Mouse (Mus musculus) forebrain, embryonic 15.5 days (tissue): ENCODE results near the gene Gfer. TPM values are rescaled to one million over a fixed set of nuclear protein-coding genes. Genes with fewer than 3 reads are reported as not detected.
"Not testable (repeated sequence)": the region's sequence is repeated elsewhere in the genome, so short reads cannot be mapped to it uniquely, and the experiment has no call there.

Experiments used
- ATAC-seq: fragments of 200-750 bp; cut with Nextera tagmentation; replicated peaks from 2 replicates; pipeline ENCODE4 v1.8.0; 2017; ENCODE audit warnings: mild to moderate bottlenecking, moderate TSS enrichment, moderate library complexity
- H3K27ac ChIP-seq: fragments of 300-500 bp; sonication (generic); replicated peaks from 2 replicates; pipeline ENCODE4 v1.5.1; 2015; ENCODE audit warnings: mild to moderate bottlenecking, inconsistent platforms
- H3K27me3 ChIP-seq: fragments of 300-500 bp; sonication (generic); 2 replicates; pipeline ENCODE4 v1.6.1; 2015; ENCODE audit warnings: inconsistent platforms
- H3K36me3 ChIP-seq: fragments of 300-500 bp; sonication (generic); 2 replicates; pipeline ENCODE4 v1.6.1; 2015; ENCODE audit warnings: mild to moderate bottlenecking, inconsistent platforms
- H3K4me1 ChIP-seq: fragments of 300-500 bp; sonication (generic); 2 replicates; pipeline ENCODE4 v1.6.1; 2015; ENCODE audit warnings: inconsistent platforms
- H3K4me2 ChIP-seq: fragments of 300-500 bp; sonication (generic); replicated peaks from 2 replicates; pipeline ENCODE4 v1.6.1; 2015; ENCODE audit warnings: mild to moderate bottlenecking, inconsistent platforms
- H3K4me3 ChIP-seq: fragments of 300-500 bp; sonication (generic); 2 replicates; pipeline ENCODE4 v1.5.1; 2015; ENCODE audit warnings: mild to moderate bottlenecking, inconsistent platforms
- H3K9ac ChIP-seq: fragments of 300-500 bp; sonication (generic); replicated peaks from 2 replicates; pipeline ENCODE4 v1.6.1; 2015; ENCODE audit warnings: mild to moderate bottlenecking, inconsistent platforms
- H3K9me3 ChIP-seq: fragments of 300-500 bp; sonication (generic); 2 replicates; pipeline ENCODE4 v1.6.1; 2016; ENCODE audit warnings: inconsistent platforms
- WGBS: fragments of 180-500 bp; shearing (Covaris S2); methylation state at CpG from one replicate; pipeline ENCODE4 v1.1.7; 2015; ENCODE audit warnings: mixed read lengths; 5-methylcytosine and 5-hydroxymethylcytosine counted together
- polyA plus RNA-seq: library from polyadenylated mRNA; unstranded; fragments of >200 nt; fragmentation: Nextera tagmentation; extraction: Ambion mirVana; gene quantifications from 2 replicates; pipeline ENCODE4 v1.2.1, GENCODE M21; 2015

The Gfer gene
- polyA plus RNA-seq, 1 experiment from 2014 or later: 38.7 TPM

- no peak overlapping the region for H3K4me2 ChIP-seq
- peaks cover 27% of the 10 kb centered on the region for H3K36me3 ChIP-seq
- 0 out of 2 replicates have a peak overlapping the region, but pooled peaks have one; percentile 9 for H3K9ac ChIP-seq
- 76% methylated on average over 7 of the region's 7 CpGs for WGBS
- H3K27ac ChIP-seq: no peak overlapping the region
- no peaks in the 10 kb centered on the region for H3K27me3 ChIP-seq
- ATAC-seq: no peak
- no peak overlapping the region for H3K4me3 ChIP-seq
- peaks cover 28% of the 10 kb centered on the region for H3K4me1 ChIP-seq
- no peaks in the 10 kb centered on the region for H3K9me3 ChIP-seq
Measured at GRCm38 (mm10) chr17:24674277-24674676, 21.7 kb downstream of the Gfer start.

DNA sequence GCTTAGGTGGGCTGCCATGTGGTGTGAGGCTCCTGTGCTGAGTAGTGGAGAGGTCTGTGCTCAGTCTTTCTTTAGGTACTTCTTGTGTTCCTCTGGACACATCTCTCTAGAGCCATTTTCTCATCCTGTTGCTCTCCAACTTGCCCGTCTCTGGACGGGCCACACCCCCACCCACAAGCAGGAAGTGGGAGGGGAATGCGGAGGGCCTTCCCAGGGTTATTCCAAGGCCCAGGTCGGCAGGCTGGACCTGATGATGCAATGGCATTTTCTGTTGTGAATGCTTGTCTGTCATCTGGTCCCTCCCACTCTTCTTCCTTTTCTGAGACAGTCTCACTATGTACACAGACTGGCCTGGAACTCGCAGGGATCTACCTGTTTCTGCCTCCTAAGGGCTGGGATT lies 23.8 kb downstream of the Gfer start:
- ATAC-seq: no peak
- H3K4me2 ChIP-seq: no peak overlapping the region

GRCm38 (mm10) chr17:24671346-24671745 lies 24.6 kb downstream of the Gfer start:
- Histone ChIP-seq H3K4me2 (peak overlapping the region; percentile 73), H3K27me3 (no peaks in the 10 kb centered on the region), H3K27ac (no peak overlapping the region), H3K36me3 (no peaks in the 10 kb centered on the region), H3K9ac (no peak overlapping the region), H3K4me3 (peak overlapping the region; percentile 92), H3K9me3 (no peaks in the 10 kb centered on the region), H3K4me1 (peaks cover 34% of the 10 kb centered on the region)
- 70% methylated on average over 5 of the region's 5 CpGs for WGBS
- no peak for ATAC-seq

More for the DNA sequence above, 23.8 kb downstream of the Gfer start:
- Histone ChIP-seq H3K9ac (no peak overlapping the region), H3K4me3 (no peak overlapping the region), H3K4me1 (peaks cover 34% of the 10 kb centered on the region), H3K36me3 (peaks cover 7% of the 10 kb centered on the region; the same call in 1 of the 2 replicates), H3K27ac (no peak overlapping the region), H3K27me3 (no peaks in the 10 kb centered on the region), H3K9me3 (no peaks in the 10 kb centered on the region)
- 38% methylated on average over 5 of the region's 5 CpGs for WGBS

GRCm38 (mm10) chr17:24670246-24670844 lies 25.6 kb downstream of the Gfer start:
- Histone ChIP-seq H3K4me1 (peaks cover 34% of the 10 kb centered on the region), H3K4me2 (peak overlapping the region; percentile 73), H3K4me3 (peak overlapping the region; percentile 92), H3K9ac (peak overlapping the region; percentile 98), H3K36me3 (no peaks in the 10 kb centered on the region), H3K27ac (peak overlapping the region; percentile 84; the same call in 1 of the 2 replicates), H3K9me3 (no peaks in the 10 kb centered on the region), H3K27me3 (no peaks in the 10 kb centered on the region)
- ATAC-seq: no peak
- 13% methylated on average over 8 of the region's 8 CpGs for WGBS

- under 1% methylated on average over 69 of the region's 80 CpGs for WGBS
- no peaks in the 10 kb centered on the region for H3K9me3 ChIP-seq
- no peaks in the 10 kb centered on the region for H3K36me3 ChIP-seq
- H3K4me3 ChIP-seq: peak within 1 kb of the TSS; percentile 92
- peak within 1 kb of the TSS; percentile 73 for H3K4me2 ChIP-seq
- H3K4me1 ChIP-seq: peaks cover 34% of the 10 kb centered on the region
- H3K27me3 ChIP-seq: no peaks in the 10 kb centered on the region
- peak within 1 kb of the TSS; percentile 84 for H3K27ac ChIP-seq
- H3K9ac ChIP-seq: peak within 1 kb of the TSS; percentile 98
- peak; percentile 99 for ATAC-seq
Measured at GRCm38 (mm10) chr17:24669545-24670245, 26.3 kb downstream of the Gfer start, which contains the start of gene Zfp598. Gene Zfp598 (plus strand): TSS chr17:24669687.

DNA sequence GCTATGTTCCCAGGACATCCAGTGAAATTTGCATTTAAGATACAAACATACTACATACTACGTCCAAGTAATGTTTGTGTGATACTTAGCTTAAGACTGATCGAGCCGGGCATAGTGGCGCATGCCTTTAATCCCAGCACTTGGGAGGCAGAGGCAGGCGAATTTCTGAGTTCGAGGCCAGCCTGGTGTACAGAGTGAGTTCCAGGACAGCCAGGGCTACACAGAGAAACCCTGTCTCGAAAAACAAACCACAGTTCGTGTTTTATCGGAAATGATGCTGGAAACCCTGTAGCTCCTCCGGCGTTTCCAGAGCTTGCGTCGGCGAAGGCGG lies 26.8 kb downstream of the Gfer start:
- Histone ChIP-seq H3K4me1 (peaks cover 31% of the 10 kb centered on the region), H3K27ac (peak overlapping the region; percentile 84), H3K4me2 (peak overlapping the region; percentile 73), H3K9ac (peak overlapping the region; percentile 98), H3K4me3 (peak overlapping the region; percentile 92)
- ATAC-seq: peak; percentile 47
- not testable (repeated sequence) for H3K9me3 ChIP-seq, H3K27me3 ChIP-seq, H3K36me3 ChIP-seq
- WGBS: 11% methylated on average over 15 of the region's 15 CpGs

GRCm38 (mm10) chr17:24667416-24667815 lies 28.5 kb downstream of the Gfer start:
- ATAC-seq: no peak
- H3K4me1 ChIP-seq: peaks cover 31% of the 10 kb centered on the region
- 18% methylated on average over 6 of the region's 6 CpGs for WGBS
- no peaks in the 10 kb centered on the region for H3K9me3 ChIP-seq
- no peak overlapping the region for H3K9ac ChIP-seq
- H3K4me2 ChIP-seq: no peak overlapping the region
- no peaks in the 10 kb centered on the region for H3K36me3 ChIP-seq
- no peaks in the 10 kb centered on the region for H3K27me3 ChIP-seq
- no peak overlapping the region for H3K27ac ChIP-seq
- no peak overlapping the region for H3K4me3 ChIP-seq

GRCm38 (mm10) chr17:24667011-24667410 lies 28.9 kb downstream of the Gfer start:
- ATAC-seq, H3K36me3 ChIP-seq, H3K9me3 ChIP-seq, H3K27me3 ChIP-seq, H3K4me3 ChIP-seq, H3K9ac ChIP-seq, H3K4me2 ChIP-seq, H3K27ac ChIP-seq: not testable (repeated sequence)
- 64% methylated on average over 7 of the region's 7 CpGs for WGBS
- H3K4me1 ChIP-seq: peaks cover 27% of the 10 kb centered on the region

DNA sequence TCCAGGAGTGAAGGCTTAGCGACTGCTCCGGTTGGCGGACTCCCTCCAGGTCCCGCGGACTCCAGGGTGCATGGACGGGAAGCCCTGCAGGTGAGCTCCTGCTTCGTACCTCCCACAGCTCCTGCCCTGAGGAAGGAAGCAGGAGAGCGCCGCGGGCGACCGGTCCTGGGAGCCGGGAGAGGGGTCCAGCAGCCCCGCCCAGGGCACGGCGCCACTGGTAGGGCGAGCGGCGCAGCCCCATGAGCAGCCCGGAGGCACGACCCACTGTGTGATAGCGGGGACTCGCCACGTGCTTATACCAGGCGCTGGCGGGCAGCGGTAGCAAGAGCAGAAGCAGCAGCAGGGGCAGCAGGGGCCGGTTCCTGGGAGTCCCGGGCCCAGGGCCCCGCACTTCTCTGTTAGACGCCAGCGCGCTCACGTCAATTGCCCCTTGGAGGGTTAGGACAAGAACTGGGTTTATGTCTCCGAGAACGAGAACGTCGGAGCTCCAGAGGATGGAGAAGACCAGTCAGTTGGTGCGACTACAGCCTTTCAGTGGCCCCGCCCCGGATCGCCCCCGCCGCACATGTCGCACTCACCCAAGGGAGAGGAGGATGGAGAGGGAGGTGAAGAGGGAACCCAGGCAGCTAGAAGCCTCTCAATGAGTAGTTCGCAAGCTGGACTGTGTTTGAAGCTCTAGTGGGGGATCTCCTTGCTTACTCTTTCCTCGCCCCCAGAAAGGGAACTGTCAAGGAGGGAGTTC lies 37.8 kb downstream of the Gfer start, which contains the start of gene Npw:
Gene Npw (minus strand): TSS at position 441 of the 742 bp plus-strand sequence.
- Histone ChIP-seq H3K4me2 (peak within 1 kb of the TSS; percentile 54), H3K4me3 (peak within 1 kb of the TSS; percentile 32), H3K9me3 (no peaks in the 10 kb centered on the region), H3K27ac (no peak within 1 kb of the TSS), H3K4me1 (peaks cover 12% of the 10 kb centered on the region), H3K36me3 (no peaks in the 10 kb centered on the region), H3K27me3 (peaks cover 47% of the 10 kb centered on the region), H3K9ac (peak within 1 kb of the TSS; percentile 48)
- WGBS: 2% methylated on average over 47 of the region's 47 CpGs
- ATAC-seq: no peak

- no peak overlapping the region for H3K4me2 ChIP-seq
- H3K9me3 ChIP-seq: no peaks in the 10 kb centered on the region
- ATAC-seq: no peak
- H3K4me1 ChIP-seq: peaks cover 16% of the 10 kb centered on the region
- H3K9ac ChIP-seq: no peak overlapping the region
- no peaks in the 10 kb centered on the region for H3K36me3 ChIP-seq
- WGBS: 74% methylated on average over 4 of the region's 4 CpGs
- no peak overlapping the region for H3K27ac ChIP-seq
- no peak overlapping the region for H3K4me3 ChIP-seq
- H3K27me3 ChIP-seq: peaks cover 45% of the 10 kb centered on the region
Measured at GRCm38 (mm10) chr17:24654969-24655368, 41.0 kb downstream of the Gfer start.

- H3K27ac ChIP-seq: no peak overlapping the region
- peak overlapping the region; percentile 21; the same call in 1 of the 2 replicates for H3K9ac ChIP-seq
- H3K9me3 ChIP-seq: no peaks in the 10 kb centered on the region
- H3K27me3 ChIP-seq: peaks cover 39% of the 10 kb centered on the region
- peak; percentile 58 for ATAC-seq
- H3K36me3 ChIP-seq: no peaks in the 10 kb centered on the region
- peak overlapping the region; percentile 22; the same call in 1 of the 2 replicates for H3K4me3 ChIP-seq
- peak overlapping the region; percentile 41 for H3K4me2 ChIP-seq
- H3K4me1 ChIP-seq: peaks cover 23% of the 10 kb centered on the region
- 5% methylated on average over 19 of the region's 19 CpGs for WGBS
Measured at GRCm38 (mm10) chr17:24653967-24654710, 41.8 kb downstream of the Gfer start.
